Mouse (Mus musculus) erythroblast, embryonic 14.5 days (primary cell): Measurements from ENCODE around the gene Tox3. TPM values are rescaled to one million over a fixed set of nuclear protein-coding genes. Genes with fewer than 3 reads are reported as not detected.

ENCODE experiments used
- H3K27me3 ChIP-seq: 2 replicates; pipeline ENCODE4 v1.6.1; 2012; ENCODE audit warnings: inconsistent platforms; ENCODE audit not compliant: control insufficient read depth
- H3K36me3 ChIP-seq: 2 replicates; pipeline ENCODE4 v1.6.1; 2012; ENCODE audit warnings: mild to moderate bottlenecking, inconsistent platforms; ENCODE audit not compliant: control insufficient read depth
- H3K4me1 ChIP-seq: 2 replicates; pipeline ENCODE4 v1.6.1; 2012; ENCODE audit warnings: inconsistent platforms; ENCODE audit not compliant: control insufficient read depth
- H3K4me3 ChIP-seq: replicated peaks from 2 replicates; pipeline ENCODE3; 2012; ENCODE audit warnings: moderate library complexity, mild to moderate bottlenecking, inconsistent platforms
- H3K9me3 ChIP-seq: 2 replicates; pipeline ENCODE4 v1.6.1; 2012; ENCODE audit warnings: low read length, inconsistent platforms, mixed read lengths; ENCODE audit not compliant: control insufficient read depth
- GATA1 ChIP-seq: IDR thresholded peaks from 2 replicates; pipeline ENCODE4 v1.6.1; 2012; ENCODE audit warnings: low read length, inconsistent platforms, mixed read lengths
- TAL1 ChIP-seq: IDR thresholded peaks from 3 replicates; pipeline ENCODE4 v1.6.1; 2012; ENCODE audit warnings: low read length, inconsistent platforms, mixed read lengths
- polyA plus RNA-seq: library from polyadenylated mRNA; stranded (reverse); fragments of >175 nt; gene quantifications from 2 replicates; pipeline ENCODE4 v1.2.3, GENCODE M21; 2012

The Tox3 gene
- polyA plus RNA-seq, 1 experiment: not detected

- Histone ChIP-seq H3K4me1 (no peaks in the 10 kb centered on the region), H3K4me3 (no peak overlapping the region), H3K36me3 (no peaks in the 10 kb centered on the region), H3K27me3 (no peaks in the 10 kb centered on the region), H3K9me3 (peaks cover 21% of the 10 kb centered on the region)
- TF ChIP-seq GATA1 (no peak), TAL1 (no peak)
These were observed 46.6 kb downstream of the Tox3 start for GRCm38 (mm10) chr8:90301543-90301942.

GRCm38 (mm10) chr8:90300973-90301372 is 47.2 kb downstream of the Tox3 start:
- H3K9me3 ChIP-seq: peaks cover 16% of the 10 kb centered on the region
- H3K4me3 ChIP-seq: no peak overlapping the region
- no peaks in the 10 kb centered on the region for H3K27me3 ChIP-seq
- no peaks in the 10 kb centered on the region for H3K36me3 ChIP-seq
- TF ChIP-seq GATA1: no peak
- TF ChIP-seq TAL1: no peak
- H3K4me1 ChIP-seq: no peaks in the 10 kb centered on the region

DNA sequence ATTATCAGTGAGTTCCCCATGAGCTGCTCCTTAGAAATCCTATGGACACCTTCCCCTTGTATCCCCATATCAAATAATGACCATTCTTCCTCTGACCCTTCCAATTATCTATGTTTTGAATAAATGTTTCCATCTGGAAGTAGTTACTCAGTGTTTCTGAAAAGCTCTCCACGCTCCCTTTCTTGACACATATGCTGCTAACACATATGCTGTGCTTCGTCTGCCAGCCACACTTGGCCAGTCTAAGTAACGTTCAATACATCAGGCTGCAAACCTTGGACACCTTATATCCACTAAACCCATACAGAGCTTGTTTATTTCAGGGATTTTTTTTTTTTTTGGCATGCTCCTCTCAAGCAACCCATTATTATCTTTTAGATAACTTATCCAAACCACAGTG is 54.1 kb downstream of the Tox3 start:
- H3K27me3 ChIP-seq: no peaks in the 10 kb centered on the region
- no peaks in the 10 kb centered on the region for H3K36me3 ChIP-seq
- TF ChIP-seq GATA1: no peak
- no peak for TF ChIP-seq TAL1
- H3K4me1 ChIP-seq: no peaks in the 10 kb centered on the region
- no peak overlapping the region for H3K4me3 ChIP-seq
- H3K9me3 ChIP-seq: peaks cover 17% of the 10 kb centered on the region

DNA sequence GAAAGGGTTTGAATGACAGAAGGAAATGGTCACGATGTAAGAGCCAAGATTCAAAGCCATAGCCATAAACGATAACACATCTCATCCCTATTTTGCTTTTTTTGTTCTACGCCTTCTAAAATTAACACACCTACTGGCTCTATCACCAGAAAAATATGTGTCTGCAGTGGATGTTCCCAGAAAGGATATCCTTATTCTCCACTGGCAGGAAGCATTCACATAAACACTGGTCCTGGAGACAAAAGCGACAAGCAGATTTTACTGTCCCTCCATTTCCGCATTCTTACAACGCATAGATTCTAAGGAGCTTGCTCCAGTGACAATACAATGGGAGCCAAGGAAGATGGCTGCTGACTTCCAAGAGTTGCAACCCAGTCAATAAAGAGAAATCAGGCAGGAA is 57.3 kb downstream of the Tox3 start:
- peaks cover 15% of the 10 kb centered on the region for H3K9me3 ChIP-seq
- no peaks in the 10 kb centered on the region for H3K4me1 ChIP-seq
- H3K4me3 ChIP-seq: no peak overlapping the region
- no peaks in the 10 kb centered on the region for H3K27me3 ChIP-seq
- no peaks in the 10 kb centered on the region for H3K36me3 ChIP-seq
- TF ChIP-seq GATA1 (no peak), TAL1 (no peak)

DNA sequence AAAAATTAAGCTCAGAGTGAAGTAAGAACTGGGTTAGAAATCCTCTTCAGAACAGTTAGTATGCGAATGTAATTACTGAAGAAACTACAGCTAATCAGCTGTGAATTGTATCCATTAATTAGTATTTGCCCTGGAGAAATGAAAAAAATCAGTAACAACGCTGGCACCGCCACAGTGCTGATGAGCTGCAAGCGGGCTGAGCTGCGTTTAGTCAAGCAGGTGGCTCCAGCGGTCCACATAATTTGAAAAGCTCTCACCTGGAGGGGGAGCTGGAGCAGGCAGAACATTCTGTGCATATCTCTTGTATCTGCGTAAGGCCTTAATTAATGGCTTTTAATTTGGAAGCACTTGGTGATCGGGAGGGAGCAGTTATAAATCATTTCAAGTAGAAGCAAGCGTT is 71.4 kb downstream of the Tox3 start:
- Histone ChIP-seq H3K4me1 (no peaks in the 10 kb centered on the region), H3K9me3 (peaks cover 17% of the 10 kb centered on the region), H3K36me3 (no peaks in the 10 kb centered on the region), H3K4me3 (no peak overlapping the region), H3K27me3 (no peaks in the 10 kb centered on the region)
- TF ChIP-seq TAL1: no peak
- TF ChIP-seq GATA1: no peak

DNA sequence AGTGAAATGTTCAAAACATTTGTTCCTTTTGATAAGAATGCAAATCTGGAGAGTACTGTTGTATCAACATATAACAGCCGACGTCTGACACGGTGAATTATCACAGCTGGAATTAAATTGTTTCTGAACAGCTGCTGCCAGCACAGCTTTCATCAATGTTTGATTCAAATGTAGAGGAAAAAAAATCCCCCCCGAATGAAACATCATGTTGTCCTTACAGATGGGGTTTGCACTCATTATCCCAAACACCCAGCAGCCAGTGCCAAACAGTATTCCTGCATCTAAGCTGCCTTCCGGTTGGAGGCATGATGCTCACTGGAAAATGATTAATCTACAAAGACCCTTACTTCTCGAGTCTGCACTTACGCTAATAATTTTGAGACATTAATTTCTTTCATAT is 75.0 kb downstream of the Tox3 start:
- H3K4me1 ChIP-seq: no peaks in the 10 kb centered on the region
- no peaks in the 10 kb centered on the region for H3K36me3 ChIP-seq
- no peak overlapping the region for H3K4me3 ChIP-seq
- H3K9me3 ChIP-seq: peaks cover 9% of the 10 kb centered on the region; the same call in 1 of the 2 replicates
- H3K27me3 ChIP-seq: no peaks in the 10 kb centered on the region
- TF ChIP-seq TAL1 (no peak), GATA1 (no peak)

DNA sequence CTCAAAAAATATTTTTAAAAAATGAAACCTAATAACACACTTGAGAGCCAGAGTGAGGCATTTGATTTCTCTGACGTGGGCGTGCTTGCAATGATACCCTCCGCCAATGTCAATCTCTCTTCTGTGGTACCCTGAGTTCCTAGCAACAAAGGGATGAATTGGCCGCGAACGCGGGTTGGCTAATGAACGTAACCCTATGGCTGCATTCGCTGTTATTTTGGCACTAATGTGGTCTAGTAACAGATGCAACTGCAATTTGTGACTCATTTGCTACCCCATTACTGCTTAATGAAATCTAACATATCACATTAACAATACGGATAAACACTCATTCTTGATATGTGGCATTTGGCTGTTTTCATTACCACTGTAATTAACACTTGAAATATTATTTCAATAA is 76.2 kb downstream of the Tox3 start:
- Histone ChIP-seq H3K27me3 (no peaks in the 10 kb centered on the region), H3K9me3 (peaks cover 2% of the 10 kb centered on the region; the same call in 1 of the 2 replicates), H3K4me3 (no peak overlapping the region), H3K4me1 (no peaks in the 10 kb centered on the region), H3K36me3 (no peaks in the 10 kb centered on the region)
- TF ChIP-seq GATA1 (no peak), TAL1 (no peak)

- Histone ChIP-seq H3K4me3 (no peak overlapping the region), H3K9me3 (peaks cover 10% of the 10 kb centered on the region), H3K36me3 (no peaks in the 10 kb centered on the region), H3K4me1 (no peaks in the 10 kb centered on the region), H3K27me3 (no peaks in the 10 kb centered on the region)
- TF ChIP-seq TAL1 (no peak), GATA1 (no peak)
These were observed 80.4 kb downstream of the Tox3 start for GRCm38 (mm10) chr8:90267698-90268256.

DNA sequence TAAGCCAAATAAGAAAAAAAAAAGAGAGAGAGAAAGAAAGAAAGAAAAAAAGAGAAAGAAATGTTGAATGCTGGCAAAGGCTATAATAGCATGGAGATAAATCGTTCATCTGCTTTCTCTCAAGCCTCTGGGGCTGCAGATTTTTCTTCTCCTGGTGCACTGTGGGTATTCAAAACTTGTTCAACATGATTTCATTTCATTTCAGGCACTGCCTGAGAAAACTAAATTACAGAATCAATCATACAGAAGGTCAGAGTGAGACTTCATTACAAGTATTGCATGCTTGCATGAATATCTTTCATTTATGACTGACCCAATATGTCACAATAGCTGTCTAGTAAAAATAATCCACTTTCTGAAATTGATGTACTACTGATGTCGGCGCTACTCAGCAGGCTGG is 81.2 kb downstream of the Tox3 start:
- H3K27me3 ChIP-seq: no peaks in the 10 kb centered on the region
- no peak overlapping the region for H3K4me3 ChIP-seq
- TF ChIP-seq TAL1 (no peak), GATA1 (no peak)
- peaks cover 11% of the 10 kb centered on the region for H3K9me3 ChIP-seq
- H3K36me3 ChIP-seq: no peaks in the 10 kb centered on the region
- H3K4me1 ChIP-seq: no peaks in the 10 kb centered on the region

DNA sequence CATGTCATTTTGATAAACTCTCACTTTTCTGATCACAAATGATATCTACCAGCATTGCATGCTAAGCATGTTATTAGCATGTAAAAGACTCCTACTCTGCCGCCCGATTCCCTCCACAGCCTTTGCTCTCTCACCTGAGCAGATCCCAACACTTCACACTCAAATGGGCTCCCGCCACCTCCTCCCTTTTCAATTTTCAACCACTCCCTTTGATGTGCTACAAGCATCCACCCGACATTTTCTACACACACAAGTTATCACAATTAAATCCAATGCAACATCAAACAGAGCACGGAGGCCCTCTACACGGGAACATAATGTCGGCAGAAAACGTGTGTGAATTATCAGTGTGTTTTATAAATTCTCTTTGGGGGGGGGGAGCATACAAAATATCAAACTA is 81.9 kb downstream of the Tox3 start:
- Histone ChIP-seq H3K36me3 (no peaks in the 10 kb centered on the region), H3K4me1 (no peaks in the 10 kb centered on the region), H3K4me3 (no peak overlapping the region), H3K27me3 (no peaks in the 10 kb centered on the region), H3K9me3 (peaks cover 12% of the 10 kb centered on the region)
- TF ChIP-seq GATA1 (no peak), TAL1 (no peak)
